8 mouse cellular contexts compared by ENCODE assay signal in the genomic region with DNA sequence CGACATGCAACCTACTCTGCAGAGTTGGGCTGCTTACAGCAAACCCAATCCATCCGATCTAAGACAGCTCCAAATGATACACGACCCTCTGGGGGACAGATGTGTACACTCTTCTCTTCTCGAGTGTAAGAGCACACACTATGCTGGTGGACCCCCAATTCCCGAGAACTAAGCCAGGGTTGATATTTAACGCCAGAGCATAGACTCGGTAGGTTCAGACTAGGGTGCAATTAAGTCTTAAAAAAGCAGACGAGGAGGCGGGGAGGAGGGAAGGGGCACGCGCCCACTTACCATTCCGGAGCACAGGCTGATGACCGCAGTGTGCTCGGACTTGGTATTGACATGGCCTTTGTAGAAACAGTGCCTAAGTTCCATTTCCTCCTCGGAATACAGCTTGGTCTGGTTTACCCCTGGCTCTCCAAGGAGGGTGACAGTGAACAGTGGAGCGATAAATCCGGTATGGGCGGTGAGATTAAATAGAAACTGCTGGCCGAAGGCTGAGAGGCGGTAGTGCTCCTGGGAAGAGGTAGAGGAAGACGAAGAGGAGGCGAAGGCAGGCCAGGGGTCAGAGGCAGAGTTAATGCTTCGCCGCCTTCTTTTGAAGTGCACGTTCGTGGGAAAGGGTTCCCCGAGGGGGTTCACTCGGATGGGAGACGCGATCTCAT. TPM values are rescaled to one million over a fixed set of nuclear protein-coding genes. Genes with fewer than 3 reads are reported as not detected.
DNase-seq lines count a peak whose midpoint lies in the region; ATAC-seq and TF ChIP-seq lines count a peak whose summit lies in the region.

No protein-coding gene starts in this region.

- peak overlapping the region; percentile 75 for H3K4me3 ChIP-seq in lung, embryonic 16.5 days (ENCODE audit: low read length)
- H3K4me3 ChIP-seq in small intestine, adult 2 months (ENCODE audit: low read depth, low read length), result peak overlapping the region; percentile 67

- peak; percentile 12 for DNase-seq in urinary bladder, postnatal 14 days (ENCODE audit: low spot score)
- DNase-seq in urinary bladder, postnatal 25 days (ENCODE audit: low spot score), result no peak
- DNase-seq in gastrocnemius, postnatal 25 days, result peak; percentile 21
- peak; percentile 63 for DNase-seq in kidney, adult 18-20 months
- DNase-seq in layer of hippocampus, adult 9-11 months, result no peak
- DNase-seq in urinary bladder, postnatal 4 days (ENCODE audit: low spot score in 2 of 2), result no peak

- peak overlapping the region; percentile 90 for H3K9ac ChIP-seq in lung, embryonic 16.5 days (ENCODE audit: low read length)

- no peak for ATAC-seq in lung, embryonic 16.5 days (ENCODE audit: low read depth)

- H3K36me3 ChIP-seq in lung, embryonic 16.5 days (ENCODE audit: control insufficient read depth, insufficient read depth, low read length), result no peaks in the 10 kb centered on the region
- no peaks in the 10 kb centered on the region for H3K36me3 ChIP-seq in small intestine, adult 2 months (ENCODE audit: control insufficient read depth, insufficient read depth, low read length)

- H3K27me3 ChIP-seq in lung, embryonic 16.5 days (ENCODE audit: control insufficient read depth, insufficient read depth, low read depth, low read length), result no peaks in the 10 kb centered on the region
- peaks cover 7% of the 10 kb centered on the region; the same call in 1 of the 2 replicates for H3K27me3 ChIP-seq in small intestine, adult 2 months (ENCODE audit: control insufficient read depth, insufficient read depth, low read length)

- H3K9me3 ChIP-seq in lung, embryonic 16.5 days (ENCODE audit: control insufficient read depth, low read length), result no peaks in the 10 kb centered on the region

- under 1% methylated on average over 30 of the region's 30 CpGs for WGBS in lung, embryonic 16.5 days
- 2% methylated on average over 30 of the region's 30 CpGs for WGBS in small intestine, adult 2 months

- peak overlapping the region; percentile 71 for H3K4me2 ChIP-seq in lung, embryonic 16.5 days (ENCODE audit: low read depth, low read length)

- H3K27ac ChIP-seq in lung, embryonic 16.5 days (ENCODE audit: low read length), result peak overlapping the region; percentile 98
- peak overlapping the region; percentile 42 for H3K27ac ChIP-seq in small intestine, adult 2 months (ENCODE audit: insufficient read depth, low read depth, low read length)

- no peak for TF ChIP-seq CTCF in small intestine, adult 2 months (IDR thresholded peaks at IDR 0.05; ENCODE audit: extremely low read depth, insufficient read length, insufficient replicate concordance, low read depth, low read length)

- TF ChIP-seq POLR2A in small intestine, adult 2 months (IDR thresholded peaks at IDR 0.05; ENCODE audit: low read depth, low read length), result no peak

- H3K4me1 ChIP-seq in lung, embryonic 16.5 days (replicated peaks; ENCODE audit: control insufficient read depth, insufficient read depth, low read length), result peaks cover 9% of the 10 kb centered on the region
- no peaks in the 10 kb centered on the region for H3K4me1 ChIP-seq in small intestine, adult 2 months (ENCODE audit: control insufficient read depth, insufficient read depth, insufficient read length, low read length)

RNA-seq across cellular contexts. Expression of a gene that starts 1.4 kb away (rescaled TPM):
- 1 to 10 TPM; 7.8 to 8.3 TPM for total RNA-seq in gastrocnemius, postnatal 25 days (2021)
- polyA plus RNA-seq in lung, embryonic 16.5 days (2015; fragmentation: Nextera tagmentation; extraction: Ambion mirVana), result 13.8 and 16.2 TPM in 2 replicates
- polyA plus RNA-seq in small intestine, adult 2 months (2012; rRNA removed), result 1.1 and 1.8 TPM in 2 replicates

Comparison
In these comparisons a context has a peak if more than half of its experiments do, and no peak if none do; other contexts are left out.
1. DNase-seq: peak in urinary bladder, postnatal 14 days (single experiment), gastrocnemius, postnatal 25 days (single experiment) and kidney, adult 18-20 months (single experiment); none in urinary bladder, postnatal 25 days (single experiment), layer of hippocampus, adult 9-11 months (single experiment) and urinary bladder, postnatal 4 days (0 of 2).